Mouse (Mus musculus) liver, embryonic 11.5 days (tissue): ENCODE results near the gene Cebpz. TPM values are rescaled to one million over a fixed set of nuclear protein-coding genes. Genes with fewer than 3 reads are reported as not detected.

Experiments used
- ATAC-seq: fragments of 200-750 bp; cut with Nextera tagmentation; replicated peaks from 2 replicates; pipeline ENCODE4 v1.8.0; 2017; ENCODE audit warnings: moderate number of reproducible peaks, mild to moderate bottlenecking, moderate TSS enrichment, moderate library complexity; ENCODE audit not compliant: low FRiP score
- DNase-seq: peaks from one replicate; pipeline ENCODE4 v3.0.0-alpha.2; 2017; ENCODE audit warnings: low spot score
- H3K27ac ChIP-seq: fragments of 300-500 bp; sonication (generic); 2 replicates; pipeline ENCODE4 v1.5.1; 2014; ENCODE audit warnings: mild to moderate bottlenecking, low read depth, low read length, control low read depth
- H3K27me3 ChIP-seq: fragments of 300-500 bp; sonication (generic); replicated peaks from 2 replicates; pipeline ENCODE4 v1.6.1; 2014; ENCODE audit warnings: low read length, mixed read lengths; ENCODE audit not compliant: control insufficient read depth, insufficient read depth
- H3K36me3 ChIP-seq: fragments of 300-500 bp; sonication (generic); 2 replicates; pipeline ENCODE4 v1.6.1; 2014; ENCODE audit warnings: mild to moderate bottlenecking, low read length, moderate library complexity, mixed read lengths; ENCODE audit not compliant: control insufficient read depth, insufficient read depth
- H3K4me1 ChIP-seq: fragments of 300-500 bp; sonication (generic); replicated peaks from 2 replicates; pipeline ENCODE4 v1.6.1; 2014; ENCODE audit warnings: low read length, mixed read lengths; ENCODE audit not compliant: control insufficient read depth, insufficient read depth
- H3K4me2 ChIP-seq: fragments of 300-500 bp; sonication (generic); 2 replicates; pipeline ENCODE4 v1.6.1; 2014; ENCODE audit warnings: mild to moderate bottlenecking, control low read depth, moderate library complexity
- H3K4me3 ChIP-seq: fragments of 300-500 bp; sonication (generic); 2 replicates; pipeline ENCODE4 v1.5.1; 2014; ENCODE audit warnings: low read depth, low read length, control low read depth
- H3K9ac ChIP-seq: fragments of 300-500 bp; sonication (generic); 2 replicates; pipeline ENCODE4 v1.6.1; 2014; ENCODE audit warnings: low read depth, low read length, control low read depth
- H3K9me3 ChIP-seq: fragments of 300-500 bp; sonication (generic); 2 replicates; pipeline ENCODE4 v1.6.1; 2016; ENCODE audit warnings: low read length, inconsistent platforms, mixed read lengths; ENCODE audit not compliant: control insufficient read depth
- WGBS: fragments of 180-500 bp; shearing (Covaris S2); extraction: QIAGEN DNeasy Blood & Tissue Kit; methylation state at CpG from one replicate; pipeline ENCODE4 v1.1.7; 2014; 5-methylcytosine and 5-hydroxymethylcytosine counted together
- polyA plus RNA-seq: library from polyadenylated mRNA; unstranded; fragments of >200 nt; fragmentation: Nextera tagmentation; extraction: Ambion mirVana; gene quantifications from 2 replicates; pipeline ENCODE4 v1.2.1, GENCODE M21; 2014

Cebpz gene
- polyA plus RNA-seq, 1 experiment from 2014 or later, result 74.0 TPM

- Histone ChIP-seq H3K4me3 (no peak overlapping the region), H3K36me3 (no peaks in the 10 kb centered on the region), H3K4me1 (no peaks in the 10 kb centered on the region), H3K27ac (no peak overlapping the region), H3K9me3 (no peaks in the 10 kb centered on the region), H3K27me3 (no peaks in the 10 kb centered on the region), H3K4me2 (no peak overlapping the region), H3K9ac (no peak overlapping the region)
- ATAC-seq, result no peak
- WGBS, result 43% methylated on average over 3 of the region's 3 CpGs
- no peak for DNase-seq
These were observed 47.7 kb downstream of the Cebpz start for GRCm38 (mm10) chr17:78889184-78889583.

DNA sequence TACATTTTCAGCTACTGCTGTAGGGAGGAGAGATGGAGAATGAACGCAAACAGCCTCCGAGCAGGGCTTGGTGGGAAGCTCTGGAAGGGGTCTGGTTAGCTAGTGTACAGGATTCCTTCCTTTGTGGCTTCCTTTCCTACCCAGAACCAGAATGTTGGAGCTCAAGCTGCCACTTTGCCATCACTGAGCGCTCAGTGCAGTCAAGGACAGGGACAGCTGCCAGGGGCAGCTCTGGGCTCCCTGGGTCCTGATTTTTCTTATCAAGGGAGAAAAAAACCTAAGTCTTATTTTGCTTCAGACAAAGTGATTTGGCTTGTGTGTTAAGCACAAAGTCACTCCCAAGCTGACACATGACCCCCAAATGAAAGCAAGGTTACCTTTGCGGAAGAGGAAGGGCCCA is 48.3 kb downstream of the Cebpz start:
- no peak for ATAC-seq
- DNase-seq, result no peak
- WGBS, result 71% methylated on average over 4 of the region's 4 CpGs
- Histone ChIP-seq H3K4me3 (no peak overlapping the region), H3K27ac (no peak overlapping the region), H3K36me3 (no peaks in the 10 kb centered on the region), H3K9ac (no peak overlapping the region), H3K9me3 (no peaks in the 10 kb centered on the region), H3K27me3 (no peaks in the 10 kb centered on the region), H3K4me2 (no peak overlapping the region), H3K4me1 (no peaks in the 10 kb centered on the region)

DNA sequence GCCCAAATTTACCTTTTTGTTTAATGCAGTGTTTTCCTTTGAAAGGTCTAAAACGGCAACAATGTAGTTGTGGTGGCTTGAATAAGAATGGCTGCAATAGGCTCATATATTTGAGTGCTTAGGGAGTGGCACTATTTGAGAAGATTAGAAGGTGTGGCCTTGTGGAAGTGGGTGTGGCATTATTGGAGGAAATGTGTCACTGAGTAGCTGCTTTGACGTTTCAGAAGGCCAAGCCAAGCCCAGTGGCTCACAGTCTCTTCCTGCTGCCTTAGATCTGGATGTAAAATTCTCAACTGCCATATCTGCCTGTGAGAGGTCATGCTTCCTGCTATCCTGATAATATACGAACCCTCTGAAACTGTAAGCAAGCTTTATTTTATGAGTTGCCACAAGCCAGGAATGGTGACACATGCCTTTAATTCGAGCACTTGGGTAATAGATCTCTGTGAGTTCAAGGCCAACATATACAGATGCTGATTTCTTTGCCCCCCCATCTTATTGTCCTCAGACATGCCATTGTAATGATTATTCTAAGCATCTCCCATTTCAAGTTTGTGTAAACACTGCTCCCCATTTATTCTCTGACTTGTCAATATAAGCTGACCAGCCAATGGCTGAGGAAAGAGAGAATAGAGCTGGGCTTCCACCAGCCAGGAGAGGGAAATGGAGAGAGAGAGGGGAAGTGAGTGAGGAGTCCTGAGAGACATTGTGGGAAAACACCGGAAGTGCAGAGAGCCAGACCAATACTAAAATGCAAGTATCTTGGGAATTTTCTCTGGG is 51.4 kb downstream of the Cebpz start:
- H3K27me3 ChIP-seq, result no peaks in the 10 kb centered on the region
- H3K9me3 ChIP-seq, result no peaks in the 10 kb centered on the region
- no peaks in the 10 kb centered on the region for H3K36me3 ChIP-seq
- DNase-seq (no peak), ATAC-seq (no peak)
- H3K4me2 ChIP-seq, result no peak overlapping the region
- H3K9ac ChIP-seq, result no peak overlapping the region
- WGBS, result 75% methylated on average over 5 of the region's 5 CpGs
- H3K4me3 ChIP-seq, result no peak overlapping the region
- H3K27ac ChIP-seq, result no peak overlapping the region
- peaks cover 4% of the 10 kb centered on the region; the same call in 1 of the 2 replicates for H3K4me1 ChIP-seq

DNA sequence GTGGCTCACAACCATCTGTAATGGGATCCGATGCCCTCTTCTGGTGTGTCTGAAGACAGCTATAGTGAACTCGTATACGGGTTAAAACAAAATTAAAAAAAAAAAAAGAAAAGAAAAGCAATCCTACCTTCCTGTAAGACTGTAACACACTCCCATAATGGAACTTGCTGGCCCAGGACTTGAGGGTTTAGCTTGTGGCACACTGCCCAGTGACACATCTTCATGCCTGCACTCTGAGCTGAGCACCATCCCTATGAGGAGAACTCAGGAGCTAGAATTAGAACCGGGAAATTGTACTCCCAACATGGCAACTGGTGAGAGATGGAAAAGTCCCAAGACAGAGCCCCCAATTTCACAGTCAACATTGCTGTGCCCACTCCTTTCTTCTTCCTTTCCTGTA is 53.6 kb downstream of the Cebpz start:
- H3K4me3 ChIP-seq, result no peak overlapping the region
- DNase-seq, result no peak
- H3K36me3 ChIP-seq, result no peaks in the 10 kb centered on the region
- 87% methylated on average over 4 of the region's 4 CpGs for WGBS
- no peak overlapping the region for H3K9ac ChIP-seq
- no peaks in the 10 kb centered on the region for H3K9me3 ChIP-seq
- H3K4me2 ChIP-seq, result no peak overlapping the region
- peaks cover 4% of the 10 kb centered on the region; the same call in 1 of the 2 replicates for H3K4me1 ChIP-seq
- ATAC-seq, result no peak
- no peaks in the 10 kb centered on the region for H3K27me3 ChIP-seq
- no peak overlapping the region for H3K27ac ChIP-seq

- DNase-seq (peak; percentile 84), ATAC-seq (peak; percentile 100)
- Histone ChIP-seq H3K27me3 (no peaks in the 10 kb centered on the region), H3K4me1 (peaks cover 4% of the 10 kb centered on the region; the same call in 1 of the 2 replicates), H3K9me3 (no peaks in the 10 kb centered on the region), H3K4me3 (peak within 1 kb of the TSS; percentile 69), H3K4me2 (peak within 1 kb of the TSS; percentile 72), H3K9ac (peak within 1 kb of the TSS; percentile 79), H3K36me3 (peaks cover 4% of the 10 kb centered on the region; the same call in 1 of the 2 replicates), H3K27ac (peak within 1 kb of the TSS; percentile 47)
- 2% methylated on average over 28 of the region's 28 CpGs for WGBS
These were observed 54.3 kb downstream of the Cebpz start, which contains the start of gene Eif2ak2 for GRCm38 (mm10) chr17:78882401-78883112. TSS of gene Eif2ak2 (minus strand) at chr17:78882573.

DNA sequence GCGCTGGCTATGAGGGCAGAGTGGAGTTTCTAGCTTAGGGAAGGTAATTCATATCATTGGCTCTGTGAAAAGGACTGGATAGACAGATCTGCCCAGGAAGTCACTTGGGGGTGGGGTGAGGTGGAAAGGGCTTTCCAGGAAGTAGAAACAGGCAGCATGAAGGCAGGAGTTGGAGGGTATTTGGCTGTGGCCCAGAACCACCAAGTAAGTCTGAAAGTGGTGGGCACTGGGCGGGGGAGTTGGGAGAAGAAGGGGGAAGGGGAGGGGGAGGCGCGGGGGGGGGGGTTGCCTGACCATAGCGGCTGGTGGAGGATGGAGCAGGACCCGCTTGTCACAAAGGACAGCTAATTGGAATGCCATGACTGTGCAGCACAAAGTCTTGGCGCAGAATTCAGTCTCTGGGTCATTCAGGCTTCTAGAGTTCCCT is 55.0 kb downstream of the Cebpz start:
- 13% methylated on average over 4 of the region's 7 CpGs for WGBS
- DNase-seq, result peak; percentile 45
- no peaks in the 10 kb centered on the region for H3K9me3 ChIP-seq

GRCm38 (mm10) chr17:78873886-78874285 is 63.0 kb downstream of the Cebpz start:
- WGBS, result 92% methylated on average over 6 of the region's 6 CpGs
- H3K36me3 ChIP-seq, result peaks cover 15% of the 10 kb centered on the region; the same call in 1 of the 2 replicates
- no peaks in the 10 kb centered on the region for H3K4me1 ChIP-seq
- H3K9me3 ChIP-seq, result no peaks in the 10 kb centered on the region
- no peak overlapping the region for H3K4me2 ChIP-seq
- ATAC-seq (no peak), DNase-seq (no peak)
- H3K27ac ChIP-seq, result no peak overlapping the region
- no peaks in the 10 kb centered on the region for H3K27me3 ChIP-seq
- no peak overlapping the region for H3K4me3 ChIP-seq
- H3K9ac ChIP-seq, result no peak overlapping the region

More for the DNA sequence above, 55.0 kb downstream of the Cebpz start:
- peaks cover 4% of the 10 kb centered on the region; the same call in 1 of the 2 replicates for H3K4me1 ChIP-seq
- peak overlapping the region; percentile 72 for H3K4me2 ChIP-seq
- peak; percentile 56 for ATAC-seq
- peak overlapping the region; percentile 69 for H3K4me3 ChIP-seq
- H3K27ac ChIP-seq, result peak overlapping the region; percentile 47
- peaks cover 6% of the 10 kb centered on the region; the same call in 1 of the 2 replicates for H3K36me3 ChIP-seq
- peak overlapping the region; percentile 79 for H3K9ac ChIP-seq
- H3K27me3 ChIP-seq, result no peaks in the 10 kb centered on the region
